Mouse (Mus musculus) embryonic facial prominence, embryonic 13.5 days (tissue): ENCODE measurements around the gene Drg1. TPM values are rescaled to one million over a fixed set of nuclear protein-coding genes. Genes with fewer than 3 reads are reported as not detected.
"Not testable (repeated sequence)": the region's sequence is repeated elsewhere in the genome, so short reads cannot be mapped to it uniquely, and the experiment has no call there.

ENCODE experiments used
- ATAC-seq: fragments of 200-750 bp; cut with Nextera tagmentation; 2 replicates; pipeline ENCODE4 v1.8.0; 2017; ENCODE audit warnings: low read depth; ENCODE audit not compliant: insufficient number of reproducible peaks, insufficient read depth, low FRiP score, low TSS enrichment
- H3K27ac ChIP-seq: fragments of 300-500 bp; sonication (generic); 2 replicates; pipeline ENCODE4 v1.5.1; 2015; ENCODE audit warnings: moderate library complexity, mild to moderate bottlenecking, inconsistent platforms
- H3K27me3 ChIP-seq: fragments of 300-500 bp; sonication (generic); 2 replicates; pipeline ENCODE4 v1.6.1; 2015; ENCODE audit warnings: mild to moderate bottlenecking, inconsistent platforms
- H3K36me3 ChIP-seq: fragments of 300-500 bp; sonication (generic); 2 replicates; pipeline ENCODE4 v1.6.1; 2015; ENCODE audit warnings: mild to moderate bottlenecking, inconsistent platforms
- H3K4me1 ChIP-seq: fragments of 300-500 bp; sonication (generic); 2 replicates; pipeline ENCODE4 v1.6.1; 2015; ENCODE audit warnings: inconsistent platforms
- H3K4me2 ChIP-seq: fragments of 300-500 bp; sonication (generic); 2 replicates; pipeline ENCODE4 v1.6.1; 2015; ENCODE audit warnings: moderate library complexity, mild to moderate bottlenecking, inconsistent platforms
- H3K4me3 ChIP-seq: fragments of 300-500 bp; sonication (generic); 2 replicates; pipeline ENCODE4 v1.5.1; 2015; ENCODE audit warnings: mild to moderate bottlenecking, inconsistent platforms
- H3K9ac ChIP-seq: fragments of 300-500 bp; sonication (generic); 2 replicates; pipeline ENCODE4 v1.6.1; 2015; ENCODE audit warnings: mild to moderate bottlenecking, inconsistent platforms
- H3K9me3 ChIP-seq: fragments of 300-500 bp; sonication (generic); 2 replicates; pipeline ENCODE4 v1.6.1; 2016; ENCODE audit warnings: inconsistent platforms
- WGBS: fragments of 180-500 bp; shearing (Covaris S2); methylation state at CpG from one replicate; pipeline ENCODE4 v1.1.7; 2015; ENCODE audit warnings: mixed read lengths; 5-methylcytosine and 5-hydroxymethylcytosine counted together
- polyA plus RNA-seq: library from polyadenylated mRNA; unstranded; fragments of >200 nt; fragmentation: Nextera tagmentation; extraction: Ambion mirVana; gene quantifications from 2 replicates; pipeline ENCODE4 v1.2.1, GENCODE M21; 2015

Gene Drg1
- polyA plus RNA-seq, 1 experiment from 2014 or later = 214 TPM

DNA sequence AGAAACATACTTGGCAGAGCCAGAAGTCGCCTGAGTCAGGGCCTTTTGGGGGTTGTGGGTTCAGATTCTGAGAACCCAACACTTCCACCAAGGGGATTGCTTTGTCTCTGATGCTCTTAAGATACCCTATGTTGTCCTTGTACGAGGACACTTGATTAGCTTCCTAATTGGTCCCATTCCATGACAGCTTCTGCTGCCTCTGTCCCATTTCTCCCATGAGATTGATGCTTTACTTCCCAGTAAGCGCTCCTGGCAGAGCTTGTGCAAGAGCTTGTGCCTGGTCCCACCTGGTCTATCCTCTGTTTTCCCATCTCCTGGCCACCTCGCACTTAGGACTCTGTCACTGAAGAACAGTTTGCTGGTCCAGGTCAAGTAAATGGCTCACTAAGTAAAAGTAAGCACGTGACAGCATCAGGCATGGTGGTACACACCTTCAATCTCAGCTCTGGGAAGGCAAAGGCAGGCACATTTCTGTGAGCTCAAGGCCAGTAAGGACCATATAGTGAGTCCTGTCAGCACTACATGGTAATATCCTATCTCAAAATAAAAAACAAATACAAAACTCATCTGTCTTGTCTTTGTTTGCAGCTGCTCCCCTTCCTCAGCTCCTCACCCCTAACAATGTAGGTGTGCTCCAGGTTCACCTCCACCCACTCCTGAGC is 103.8 kb downstream of the Drg1 start:
- not testable (repeated sequence) for H3K27ac ChIP-seq, H3K4me2 ChIP-seq, H3K36me3 ChIP-seq, H3K4me3 ChIP-seq, H3K4me1 ChIP-seq, H3K9ac ChIP-seq, H3K27me3 ChIP-seq
- peak; percentile 49 for ATAC-seq
- WGBS = 62% methylated on average over 5 of the region's 5 CpGs
- peaks cover 20% of the 10 kb centered on the region for H3K9me3 ChIP-seq

GRCm38 (mm10) chr11:3161370-3161769 is 104.8 kb downstream of the Drg1 start:
- not testable (repeated sequence) for H3K9ac ChIP-seq, H3K4me3 ChIP-seq, H3K4me1 ChIP-seq, H3K27me3 ChIP-seq, ATAC-seq, H3K36me3 ChIP-seq, H3K4me2 ChIP-seq, H3K27ac ChIP-seq
- peaks cover 19% of the 10 kb centered on the region for H3K9me3 ChIP-seq
- WGBS = 54% methylated on average over 1 of the region's 2 CpGs

DNA sequence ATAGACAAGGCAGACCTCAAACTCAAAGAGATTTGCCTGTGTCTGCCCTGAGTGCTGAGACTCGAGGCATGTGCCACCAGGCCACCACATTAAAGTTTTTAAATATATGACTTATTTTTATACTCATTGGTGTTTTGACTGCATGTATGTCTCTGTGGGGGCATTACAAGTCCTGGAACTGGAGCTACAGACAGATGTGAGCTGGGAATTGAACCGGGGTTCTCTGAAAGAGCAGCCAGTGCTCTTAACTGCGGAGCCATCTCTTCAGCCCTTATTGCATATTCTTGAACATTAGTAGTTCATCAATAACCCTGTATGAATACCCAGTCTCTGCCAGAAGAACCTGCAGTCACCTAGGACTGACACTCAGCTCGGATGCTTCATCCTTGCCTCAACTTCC is 107.4 kb downstream of the Drg1 start:
- WGBS = 81% methylated on average over 4 of the region's 4 CpGs
- H3K4me1 ChIP-seq = not testable (repeated sequence)

GRCm38 (mm10) chr11:3157996-3158395 is 108.2 kb downstream of the Drg1 start:
- not testable (repeated sequence) for H3K36me3 ChIP-seq, H3K27ac ChIP-seq, H3K4me2 ChIP-seq, H3K4me3 ChIP-seq, ATAC-seq, H3K27me3 ChIP-seq, H3K4me1 ChIP-seq, H3K9ac ChIP-seq
- 94% methylated on average over 6 of the region's 6 CpGs for WGBS
- H3K9me3 ChIP-seq = peaks cover 20% of the 10 kb centered on the region

More for the DNA sequence above, 107.4 kb downstream of the Drg1 start:
- not testable (repeated sequence) for H3K36me3 ChIP-seq, H3K9ac ChIP-seq, H3K27ac ChIP-seq, ATAC-seq, H3K27me3 ChIP-seq, H3K4me3 ChIP-seq, H3K4me2 ChIP-seq
- peaks cover 19% of the 10 kb centered on the region for H3K9me3 ChIP-seq

DNA sequence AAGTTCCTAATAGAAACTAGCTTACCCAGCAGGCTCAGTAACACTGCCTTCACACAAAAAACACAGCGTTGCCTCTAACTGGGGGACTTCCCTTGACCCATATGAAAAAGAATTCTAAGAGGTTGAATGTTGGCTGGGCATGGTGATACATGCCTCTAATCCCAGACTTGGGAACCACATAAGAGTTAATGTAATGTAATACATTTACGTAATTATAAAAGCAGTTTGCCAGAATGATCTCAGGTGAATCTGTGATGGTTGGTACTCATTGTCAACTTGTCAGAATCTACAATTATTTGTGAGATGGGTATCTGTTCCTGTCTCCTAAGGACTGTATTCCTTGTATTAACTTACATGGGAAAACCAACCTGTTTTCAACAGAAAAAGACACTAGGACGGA is 109.2 kb downstream of the Drg1 start:
- WGBS = 84% methylated on average over 2 of the region's 3 CpGs

GRCm38 (mm10) chr11:3153666-3154397 is 112.4 kb downstream of the Drg1 start:
- ATAC-seq = peak; percentile 48; the same call in 1 of the 2 replicates
- not testable (repeated sequence) for H3K27ac ChIP-seq, H3K9ac ChIP-seq, H3K4me2 ChIP-seq, H3K4me1 ChIP-seq, H3K27me3 ChIP-seq, H3K4me3 ChIP-seq
- H3K36me3 ChIP-seq = peaks cover 20% of the 10 kb centered on the region
- WGBS = 72% methylated on average over 1 of the region's 1 CpGs
- peaks cover 17% of the 10 kb centered on the region for H3K9me3 ChIP-seq

More for the DNA sequence above, 109.2 kb downstream of the Drg1 start:
- ATAC-seq, H3K4me3 ChIP-seq, H3K9ac ChIP-seq, H3K4me2 ChIP-seq, H3K27me3 ChIP-seq, H3K27ac ChIP-seq, H3K4me1 ChIP-seq, H3K36me3 ChIP-seq: not testable (repeated sequence)
- H3K9me3 ChIP-seq = peaks cover 14% of the 10 kb centered on the region

GRCm38 (mm10) chr11:3151358-3151757 is 114.9 kb downstream of the Drg1 start:
- 96% methylated on average over 4 of the region's 4 CpGs for WGBS
- Histone ChIP-seq H3K36me3 (peaks cover 20% of the 10 kb centered on the region), H3K9me3 (peaks cover 13% of the 10 kb centered on the region)
- not testable (repeated sequence) for H3K4me1 ChIP-seq, H3K4me2 ChIP-seq, H3K27ac ChIP-seq, H3K27me3 ChIP-seq, H3K9ac ChIP-seq, H3K4me3 ChIP-seq
- ATAC-seq = 0 out of 2 replicates have a peak, but pooled peaks have one; percentile 22

GRCm38 (mm10) chr11:3150677-3151003 is 115.6 kb downstream of the Drg1 start:
- H3K9ac ChIP-seq, ATAC-seq, H3K27me3 ChIP-seq, H3K4me2 ChIP-seq, H3K4me1 ChIP-seq, H3K27ac ChIP-seq, H3K4me3 ChIP-seq: not testable (repeated sequence)
- Histone ChIP-seq H3K9me3 (peaks cover 13% of the 10 kb centered on the region), H3K36me3 (peaks cover 20% of the 10 kb centered on the region)
- WGBS = 95% methylated on average over 12 of the region's 12 CpGs

DNA sequence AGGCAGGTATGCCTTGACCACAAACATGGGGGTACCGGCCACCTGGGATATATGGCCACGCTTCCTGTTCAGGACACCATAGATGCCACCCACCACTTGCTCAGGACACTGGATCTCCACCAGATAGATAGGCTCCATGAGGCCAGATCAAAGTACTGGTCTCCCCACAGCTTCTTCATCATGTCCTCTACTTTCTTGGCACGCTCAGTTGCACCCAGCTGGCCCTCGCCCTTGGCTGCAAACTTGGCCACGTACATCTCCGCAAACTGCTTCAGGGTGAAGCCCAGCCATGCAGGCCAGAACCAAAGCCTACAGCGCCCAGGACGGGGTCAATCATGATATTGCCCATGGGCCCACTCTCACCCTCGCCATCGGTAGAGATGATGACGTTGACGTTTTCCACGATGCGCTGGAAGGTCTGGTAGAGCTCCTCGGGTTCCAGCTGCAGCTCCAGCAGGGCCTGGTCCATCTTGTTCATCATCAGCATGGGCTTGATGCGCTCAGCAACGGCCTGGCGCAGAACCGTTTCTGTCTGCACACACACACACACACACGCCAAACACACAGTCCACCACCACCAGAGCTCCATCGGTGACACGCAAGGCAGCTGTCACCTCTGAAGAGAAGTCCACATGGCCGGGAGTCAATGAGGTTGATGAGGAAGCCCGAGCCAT is 116.1 kb downstream of the Drg1 start:
- WGBS = 95% methylated on average over 24 of the region's 24 CpGs
- peaks cover 20% of the 10 kb centered on the region for H3K36me3 ChIP-seq
- ATAC-seq, H3K27me3 ChIP-seq, H3K4me2 ChIP-seq, H3K9ac ChIP-seq, H3K4me1 ChIP-seq, H3K4me3 ChIP-seq, H3K27ac ChIP-seq: not testable (repeated sequence)
- peaks cover 16% of the 10 kb centered on the region for H3K9me3 ChIP-seq

DNA sequence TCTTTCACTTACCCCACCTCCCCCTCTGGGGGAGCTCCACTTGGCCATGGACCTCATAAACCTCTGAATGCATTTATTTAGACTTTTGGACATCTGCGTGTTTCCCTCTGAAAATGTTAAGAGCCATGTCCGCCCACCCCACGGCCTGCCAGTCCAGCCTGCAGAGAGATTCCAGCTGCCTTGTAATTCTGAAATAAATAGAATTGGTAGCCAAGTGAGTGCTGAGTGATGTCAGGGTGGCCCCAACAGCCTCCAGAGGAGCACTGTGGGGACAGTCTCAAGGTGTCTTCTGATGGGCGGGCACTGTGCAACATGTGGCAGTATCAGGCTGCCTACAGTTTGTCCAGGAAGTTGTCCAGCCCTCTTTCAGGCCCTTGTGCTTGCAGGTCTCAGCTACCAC is 116.7 kb downstream of the Drg1 start:
- not testable (repeated sequence) for H3K4me2 ChIP-seq, ATAC-seq, H3K27ac ChIP-seq, H3K27me3 ChIP-seq, H3K4me3 ChIP-seq, H3K9ac ChIP-seq, H3K4me1 ChIP-seq
- H3K36me3 ChIP-seq = peaks cover 20% of the 10 kb centered on the region
- peaks cover 16% of the 10 kb centered on the region for H3K9me3 ChIP-seq
- 98% methylated on average over 4 of the region's 4 CpGs for WGBS

DNA sequence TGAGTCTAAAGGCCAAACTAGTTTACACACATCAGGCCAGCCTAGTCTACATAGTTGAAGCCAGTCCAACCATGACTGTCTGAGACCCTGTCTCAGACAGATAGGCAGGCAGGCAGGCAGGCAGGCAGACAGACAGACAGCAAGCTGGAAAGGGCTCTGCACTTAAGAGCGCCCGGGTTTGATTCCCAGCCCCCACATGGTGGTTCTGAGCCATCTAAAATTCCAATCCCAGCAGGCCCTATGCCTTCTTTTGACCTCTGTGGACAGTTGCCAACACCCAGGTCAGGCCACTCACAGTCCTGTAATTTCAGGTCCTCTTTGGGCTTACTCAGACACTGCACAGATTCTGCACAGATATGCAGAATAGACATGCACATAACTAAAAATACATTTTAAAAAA is 119.4 kb downstream of the Drg1 start:
- H3K4me1 ChIP-seq, H3K27ac ChIP-seq, H3K4me2 ChIP-seq, H3K9ac ChIP-seq, ATAC-seq, H3K27me3 ChIP-seq, H3K4me3 ChIP-seq: not testable (repeated sequence)
- WGBS = 88% methylated on average over 2 of the region's 2 CpGs
- Histone ChIP-seq H3K36me3 (peaks cover 15% of the 10 kb centered on the region), H3K9me3 (peaks cover 12% of the 10 kb centered on the region)
